Mouse (Mus musculus) kidney, adult 2 months (tissue): ENCODE results near the gene Cryga.

ENCODE experiments used
- CTCF ChIP-seq: fragments of 200-500 bp; conservative IDR thresholded peaks from 2 replicates; pipeline ENCODE4 v1.5.1; 2011; ENCODE audit warnings: low read depth, mild to moderate bottlenecking, control low read depth, low read length, moderate library complexity, mixed read lengths; ENCODE audit not compliant: insufficient read depth, insufficient read length
- POLR2A ChIP-seq: fragments of 200-500 bp; IDR thresholded peaks from one replicate; pipeline ENCODE4 v1.6.1; 2011; ENCODE audit warnings: low read depth, low read length, control low read depth

GRCm38 (mm10) chr1:65103273-65103672 is at the start of gene Cryga:
- TF ChIP-seq CTCF = no peak
- no peak for TF ChIP-seq POLR2A
